Mouse (Mus musculus) testis, adult 2 months (tissue): ENCODE results near the gene P2rx7.

Experiments
- CTCF ChIP-seq: fragments of 200-500 bp; IDR thresholded peaks from 2 replicates; pipeline ENCODE4 v1.5.1; 2012; ENCODE audit warnings: low read depth, mild to moderate bottlenecking, inconsistent platforms, low read length, moderate library complexity; ENCODE audit not compliant: control insufficient read depth, insufficient read depth, insufficient replicate concordance
- POLR2A ChIP-seq: fragments of 200-500 bp; IDR thresholded peaks from 2 replicates; pipeline ENCODE4 v1.6.1; 2012; ENCODE audit warnings: low read depth, mild to moderate bottlenecking, inconsistent platforms, low read length, moderate library complexity; ENCODE audit not compliant: control insufficient read depth

DNA sequence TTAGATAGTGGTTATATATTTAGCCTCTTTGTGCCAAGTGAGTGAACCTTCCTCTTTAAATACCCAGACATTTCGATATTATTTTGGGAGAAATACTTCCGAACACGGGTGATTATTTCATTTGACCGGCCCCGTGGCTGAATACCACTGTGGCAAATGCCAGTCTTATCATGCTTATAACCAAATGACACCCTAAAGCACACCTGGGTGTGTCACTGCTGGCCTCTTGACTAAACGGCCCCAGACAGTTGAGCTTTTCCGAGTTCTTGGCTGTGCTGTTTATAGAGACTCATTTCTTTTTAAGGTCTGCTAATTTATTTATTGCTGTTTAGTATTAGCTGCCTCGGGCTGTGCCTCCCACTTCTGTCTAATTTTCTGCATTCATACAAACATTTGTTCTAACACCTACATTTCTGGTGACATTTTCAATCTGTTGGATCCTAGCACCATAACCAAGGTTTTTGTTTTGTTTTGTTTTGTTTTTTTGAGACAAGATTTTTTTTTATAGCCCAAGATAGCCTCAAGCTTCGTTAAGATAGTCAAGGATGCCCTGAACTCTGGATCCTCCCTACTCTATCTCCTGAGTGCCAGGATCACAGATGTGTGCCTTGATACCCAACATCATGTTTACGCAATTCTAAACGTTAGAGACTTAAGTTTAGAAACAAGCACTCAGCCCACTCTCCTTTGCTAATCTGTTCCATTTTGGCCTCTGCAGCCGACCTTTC is 56.6 kb downstream of the P2rx7 start:
- TF ChIP-seq POLR2A (no peak), CTCF (no peak)
